Mouse (Mus musculus) midbrain, embryonic 13.5 days (tissue): ENCODE data around the gene Mmel1. TPM values are rescaled to one million over a fixed set of nuclear protein-coding genes. Genes with fewer than 3 reads are reported as not detected.

Source experiments
- ATAC-seq: fragments of 200-750 bp; cut with Nextera tagmentation; 2 replicates; pipeline ENCODE4 v1.8.0; 2017; ENCODE audit warnings: mild to moderate bottlenecking, moderate TSS enrichment, moderate library complexity
- H3K27ac ChIP-seq: fragments of 300-500 bp; sonication (generic); 2 replicates; pipeline ENCODE4 v1.5.1; 2015; ENCODE audit warnings: inconsistent platforms, mild to moderate bottlenecking, moderate library complexity
- H3K27me3 ChIP-seq: fragments of 300-500 bp; sonication (generic); 2 replicates; pipeline ENCODE4 v1.6.1; 2015; ENCODE audit warnings: mild to moderate bottlenecking, inconsistent platforms
- H3K36me3 ChIP-seq: fragments of 300-500 bp; sonication (generic); 2 replicates; pipeline ENCODE4 v1.6.1; 2015; ENCODE audit warnings: mild to moderate bottlenecking, inconsistent platforms
- H3K4me1 ChIP-seq: fragments of 300-500 bp; sonication (generic); replicated peaks from 2 replicates; pipeline ENCODE4 v1.6.1; 2015; ENCODE audit warnings: inconsistent platforms
- H3K4me2 ChIP-seq: fragments of 300-500 bp; sonication (generic); replicated peaks from 2 replicates; pipeline ENCODE4 v1.6.1; 2015; ENCODE audit warnings: moderate library complexity, mild to moderate bottlenecking, inconsistent platforms
- H3K4me3 ChIP-seq: fragments of 300-500 bp; sonication (generic); replicated peaks from 2 replicates; pipeline ENCODE4 v1.5.1; 2015; ENCODE audit warnings: mild to moderate bottlenecking, inconsistent platforms
- H3K9ac ChIP-seq: fragments of 300-500 bp; sonication (generic); replicated peaks from 2 replicates; pipeline ENCODE4 v1.6.1; 2015; ENCODE audit warnings: mild to moderate bottlenecking, inconsistent platforms
- H3K9me3 ChIP-seq: fragments of 300-500 bp; sonication (generic); 2 replicates; pipeline ENCODE4 v1.6.1; 2016; ENCODE audit warnings: mild to moderate bottlenecking, inconsistent platforms
- WGBS: fragments of 180-500 bp; shearing (Covaris S2); methylation state at CpG from one replicate; pipeline ENCODE4 v1.1.7; 2015; 5-methylcytosine and 5-hydroxymethylcytosine counted together
- polyA plus RNA-seq: library from polyadenylated mRNA; unstranded; fragments of >200 nt; fragmentation: Nextera tagmentation; extraction: Ambion mirVana; gene quantifications from 2 replicates; pipeline ENCODE4 v1.2.1, GENCODE M21; 2015

Mmel1 gene
- polyA plus RNA-seq, 1 experiment from 2014 or later: 0.35 TPM

DNA sequence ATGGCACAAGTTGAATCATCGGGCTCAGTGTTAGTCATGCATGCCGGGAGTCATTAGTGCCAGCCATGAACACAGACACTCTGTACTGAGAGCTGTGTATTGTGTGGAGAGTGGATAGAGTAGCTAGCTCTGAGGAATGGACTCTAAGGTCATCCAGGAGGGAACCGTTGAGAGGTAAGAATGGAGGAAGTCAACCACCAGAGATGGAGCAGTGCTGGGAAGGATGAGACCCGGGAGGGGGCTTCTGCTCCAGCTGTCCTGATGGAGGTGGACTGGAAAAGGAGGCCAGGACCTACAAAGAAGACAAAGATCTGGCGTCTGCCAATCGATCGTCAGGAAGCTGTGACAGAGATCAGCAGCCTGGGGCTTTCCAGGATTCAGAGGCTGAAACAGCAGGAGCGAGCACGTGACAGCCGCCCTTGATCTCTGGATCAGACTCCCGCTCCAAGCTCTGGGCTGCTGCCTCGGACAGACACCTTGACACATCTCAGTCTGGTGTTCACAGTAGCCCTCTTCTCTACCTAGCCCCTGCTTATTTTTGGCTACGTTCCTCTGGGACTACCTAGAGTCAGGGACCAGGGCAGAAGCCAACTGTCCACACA, 64.0 kb downstream of the Mmel1 start:
- ATAC-seq: no peak
- no peaks in the 10 kb centered on the region for H3K27me3 ChIP-seq
- no peaks in the 10 kb centered on the region for H3K9me3 ChIP-seq
- no peak overlapping the region for H3K9ac ChIP-seq
- H3K27ac ChIP-seq: no peak overlapping the region
- H3K4me1 ChIP-seq: peaks cover 14% of the 10 kb centered on the region
- H3K36me3 ChIP-seq: no peaks in the 10 kb centered on the region
- H3K4me3 ChIP-seq: no peak overlapping the region
- 56% methylated on average over 13 of the region's 13 CpGs for WGBS
- H3K4me2 ChIP-seq: no peak overlapping the region

DNA sequence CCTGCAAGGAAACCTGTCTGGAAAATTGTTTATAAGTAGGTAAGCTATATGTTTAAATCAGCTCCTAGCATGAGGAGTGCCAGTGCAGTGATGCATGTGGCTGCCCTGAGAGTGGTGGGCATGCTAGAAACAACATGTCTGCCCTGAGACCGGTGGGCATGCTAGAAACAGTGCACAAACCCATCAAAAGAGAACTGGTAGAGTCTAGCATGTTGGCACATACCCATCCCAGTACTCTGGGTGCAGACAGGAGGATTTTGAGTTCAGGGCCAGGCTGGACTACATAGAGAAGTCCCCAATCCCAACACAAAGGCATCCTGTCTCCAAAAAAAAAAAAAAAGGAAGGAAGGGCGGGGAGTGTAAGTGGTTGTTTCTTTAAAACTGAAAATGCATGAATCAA, 65.4 kb downstream of the Mmel1 start:
- Histone ChIP-seq H3K27ac (no peak overlapping the region), H3K4me1 (peaks cover 14% of the 10 kb centered on the region), H3K9ac (no peak overlapping the region), H3K36me3 (no peaks in the 10 kb centered on the region), H3K4me2 (no peak overlapping the region), H3K4me3 (no peak overlapping the region), H3K27me3 (no peaks in the 10 kb centered on the region), H3K9me3 (no peaks in the 10 kb centered on the region)
- 85% methylated on average over 2 of the region's 2 CpGs for WGBS
- ATAC-seq: no peak

DNA sequence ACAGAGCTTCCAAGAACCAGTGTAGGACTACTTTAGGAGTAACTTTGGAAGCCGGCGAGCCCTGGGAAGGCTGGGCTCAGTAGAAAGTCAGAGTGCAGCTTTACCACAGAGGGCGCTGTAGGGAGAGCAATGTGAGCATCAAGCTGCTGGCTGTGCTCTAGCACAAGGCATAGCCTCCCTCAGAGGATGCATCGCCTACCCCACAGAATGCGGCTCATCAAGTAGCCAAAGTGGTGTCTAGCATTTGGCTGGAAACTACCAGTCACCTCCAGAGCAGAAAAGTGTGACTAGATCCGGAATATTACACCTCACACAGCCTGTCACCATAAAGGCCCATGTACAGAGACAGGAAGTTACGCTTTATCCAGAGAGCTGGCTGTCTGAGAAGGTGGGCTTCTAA, 66.4 kb downstream of the Mmel1 start:
- WGBS: 73% methylated on average over 7 of the region's 7 CpGs
- ATAC-seq: no peak
- Histone ChIP-seq H3K4me3 (no peak overlapping the region), H3K4me1 (peaks cover 14% of the 10 kb centered on the region), H3K27me3 (no peaks in the 10 kb centered on the region), H3K9me3 (no peaks in the 10 kb centered on the region), H3K36me3 (no peaks in the 10 kb centered on the region), H3K27ac (no peak overlapping the region), H3K9ac (no peak overlapping the region), H3K4me2 (no peak overlapping the region)

DNA sequence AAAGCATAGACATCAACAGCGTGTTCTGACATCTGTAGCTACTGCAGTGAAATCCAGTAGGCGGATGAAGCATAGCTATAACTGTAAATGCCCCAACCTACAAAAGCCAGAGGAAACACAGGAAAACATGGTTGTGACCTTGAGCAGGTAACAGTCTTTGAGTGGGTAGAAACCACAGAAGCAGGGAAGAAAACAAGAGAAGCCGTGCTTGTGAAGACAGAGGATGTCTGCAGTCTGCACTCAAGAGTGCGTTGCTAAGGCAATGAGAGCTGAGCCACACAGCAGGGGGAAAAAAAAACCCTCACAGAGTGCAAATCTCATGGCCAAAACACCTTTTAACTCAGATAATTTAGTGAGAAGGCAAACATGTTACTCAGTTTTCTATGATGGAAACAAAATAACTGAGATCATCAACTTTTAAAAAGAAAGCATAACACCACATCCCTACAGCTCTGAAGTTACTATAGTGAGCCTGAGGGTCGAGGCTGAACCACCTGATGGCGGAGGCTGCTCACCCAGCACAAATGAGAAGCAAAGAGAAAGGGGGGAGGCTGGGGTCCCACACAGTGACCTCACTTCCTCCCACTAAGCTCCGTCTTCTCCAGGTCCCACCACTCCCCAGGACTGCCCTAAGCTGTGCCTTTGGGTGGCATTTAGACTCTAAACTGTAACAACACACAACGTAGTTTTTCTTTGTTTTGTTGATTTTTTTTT, 67.3 kb downstream of the Mmel1 start:
- Histone ChIP-seq H3K36me3 (no peaks in the 10 kb centered on the region), H3K9me3 (no peaks in the 10 kb centered on the region), H3K4me3 (no peak overlapping the region), H3K4me1 (peaks cover 14% of the 10 kb centered on the region), H3K4me2 (no peak overlapping the region), H3K27me3 (no peaks in the 10 kb centered on the region), H3K9ac (no peak overlapping the region), H3K27ac (no peak overlapping the region)
- no peak for ATAC-seq
- 40% methylated on average over 8 of the region's 8 CpGs for WGBS

DNA sequence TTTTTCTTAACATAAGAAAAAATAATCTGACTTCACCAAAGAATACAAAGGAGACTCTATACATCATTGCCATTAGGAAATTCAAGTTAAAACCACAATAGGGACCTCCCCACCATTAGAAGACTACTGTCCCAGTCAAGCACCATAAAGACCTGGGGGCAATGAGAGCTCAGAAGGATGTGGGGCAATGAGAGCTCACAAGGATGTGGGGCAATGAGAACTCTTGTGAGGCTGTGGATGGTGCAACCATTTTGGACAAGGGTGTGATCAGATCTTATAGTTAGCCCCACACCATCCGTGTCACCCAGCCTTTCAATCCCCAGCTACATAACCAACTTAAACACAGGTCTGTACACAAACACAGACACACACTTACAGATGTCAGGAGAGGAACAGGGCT, 68.4 kb downstream of the Mmel1 start:
- no peaks in the 10 kb centered on the region for H3K9me3 ChIP-seq
- H3K27ac ChIP-seq: no peak overlapping the region
- H3K36me3 ChIP-seq: no peaks in the 10 kb centered on the region
- no peak overlapping the region for H3K9ac ChIP-seq
- H3K4me2 ChIP-seq: no peak overlapping the region
- H3K4me3 ChIP-seq: no peak overlapping the region
- 82% methylated on average over 1 of the region's 1 CpGs for WGBS
- peaks cover 14% of the 10 kb centered on the region for H3K4me1 ChIP-seq
- ATAC-seq: no peak
- H3K27me3 ChIP-seq: no peaks in the 10 kb centered on the region

DNA sequence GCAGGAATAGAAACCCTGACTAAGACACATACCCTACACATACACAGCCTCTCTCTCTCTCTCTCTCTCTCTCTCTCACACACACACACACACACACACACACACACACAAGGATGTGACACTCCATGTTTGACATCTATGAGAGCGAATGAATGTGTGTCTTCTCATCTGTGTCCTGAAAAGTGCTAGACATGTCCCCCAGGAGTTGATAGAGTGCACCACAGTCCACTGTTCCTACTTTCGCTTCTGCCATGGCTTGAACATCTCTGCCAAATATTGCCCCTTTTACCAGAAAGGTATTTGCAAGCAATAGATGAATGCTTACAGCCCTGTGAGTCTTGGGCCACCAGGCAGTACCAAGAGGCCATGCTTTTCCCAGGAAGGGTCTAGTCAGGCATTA, 70.8 kb downstream of the Mmel1 start:
- WGBS: 88% methylated on average over 2 of the region's 2 CpGs
- Histone ChIP-seq H3K4me1 (peaks cover 9% of the 10 kb centered on the region), H3K27ac (no peak overlapping the region), H3K27me3 (no peaks in the 10 kb centered on the region), H3K4me2 (no peak overlapping the region), H3K36me3 (no peaks in the 10 kb centered on the region), H3K9me3 (no peaks in the 10 kb centered on the region), H3K4me3 (no peak overlapping the region), H3K9ac (no peak overlapping the region)
- no peak for ATAC-seq

DNA sequence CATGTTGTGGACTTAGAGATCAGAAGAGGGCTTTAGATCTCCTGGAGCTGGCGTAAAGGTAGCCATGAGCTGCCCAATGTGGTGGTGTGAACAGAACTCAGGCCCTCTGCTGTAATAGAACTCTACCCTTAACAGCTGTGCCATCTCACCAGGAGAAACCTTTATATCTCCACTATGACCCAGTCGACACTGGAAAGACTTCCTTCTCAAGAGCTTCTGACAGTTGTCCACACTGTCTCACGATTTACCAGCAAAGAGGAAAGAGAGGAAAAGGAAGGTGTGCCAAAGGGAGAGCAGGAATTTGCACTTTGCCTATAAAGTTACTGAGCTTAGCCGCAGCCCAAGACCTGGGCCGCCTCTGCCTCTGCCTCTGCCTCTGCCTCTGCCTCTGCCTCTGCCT, 72.4 kb downstream of the Mmel1 start:
- no peaks in the 10 kb centered on the region for H3K27me3 ChIP-seq
- H3K27ac ChIP-seq: no peak overlapping the region
- no peak overlapping the region for H3K9ac ChIP-seq
- WGBS: 90% methylated on average over 5 of the region's 5 CpGs
- no peak overlapping the region for H3K4me3 ChIP-seq
- H3K9me3 ChIP-seq: no peaks in the 10 kb centered on the region
- no peaks in the 10 kb centered on the region for H3K36me3 ChIP-seq
- H3K4me2 ChIP-seq: no peak overlapping the region
- ATAC-seq: no peak
- H3K4me1 ChIP-seq: peaks cover 19% of the 10 kb centered on the region

DNA sequence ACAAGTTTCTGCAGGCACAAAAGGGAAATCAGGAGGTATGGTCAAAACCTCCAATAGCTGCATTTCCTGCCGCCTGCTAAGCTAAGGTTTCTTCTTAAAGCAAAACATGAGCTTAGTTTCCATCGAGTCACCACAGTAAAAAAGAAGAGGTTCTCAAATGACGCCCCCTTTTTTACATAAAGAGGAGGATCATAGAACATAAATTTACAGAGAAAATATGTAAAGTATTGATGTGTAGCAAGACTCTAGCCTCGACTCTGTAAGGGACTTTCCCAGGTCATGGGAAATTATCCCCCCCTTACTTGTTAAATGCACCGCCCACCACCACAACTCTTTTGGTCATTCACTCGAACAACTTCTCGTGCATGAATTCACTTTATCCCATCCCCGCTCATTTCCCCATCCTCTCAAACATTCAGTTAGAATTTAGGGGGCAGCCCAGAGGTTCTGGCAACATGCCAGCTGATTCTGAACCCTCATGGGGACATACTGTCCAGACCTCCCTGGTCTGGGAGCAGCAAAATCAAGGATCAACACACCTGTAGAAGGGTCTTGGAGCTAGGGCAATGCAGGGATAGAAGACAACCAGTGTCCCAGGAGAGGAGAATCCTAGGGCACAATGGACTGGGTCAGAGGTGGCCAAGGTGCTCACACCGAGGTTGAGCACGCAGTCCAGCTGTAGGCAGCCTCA, 73.4 kb downstream of the Mmel1 start:
- no peaks in the 10 kb centered on the region for H3K27me3 ChIP-seq
- no peak for ATAC-seq
- H3K4me1 ChIP-seq: peaks cover 22% of the 10 kb centered on the region
- no peak overlapping the region for H3K4me2 ChIP-seq
- 84% methylated on average over 10 of the region's 10 CpGs for WGBS
- no peak overlapping the region for H3K4me3 ChIP-seq
- H3K27ac ChIP-seq: no peak overlapping the region
- H3K9me3 ChIP-seq: no peaks in the 10 kb centered on the region
- no peak overlapping the region for H3K9ac ChIP-seq
- H3K36me3 ChIP-seq: no peaks in the 10 kb centered on the region

DNA sequence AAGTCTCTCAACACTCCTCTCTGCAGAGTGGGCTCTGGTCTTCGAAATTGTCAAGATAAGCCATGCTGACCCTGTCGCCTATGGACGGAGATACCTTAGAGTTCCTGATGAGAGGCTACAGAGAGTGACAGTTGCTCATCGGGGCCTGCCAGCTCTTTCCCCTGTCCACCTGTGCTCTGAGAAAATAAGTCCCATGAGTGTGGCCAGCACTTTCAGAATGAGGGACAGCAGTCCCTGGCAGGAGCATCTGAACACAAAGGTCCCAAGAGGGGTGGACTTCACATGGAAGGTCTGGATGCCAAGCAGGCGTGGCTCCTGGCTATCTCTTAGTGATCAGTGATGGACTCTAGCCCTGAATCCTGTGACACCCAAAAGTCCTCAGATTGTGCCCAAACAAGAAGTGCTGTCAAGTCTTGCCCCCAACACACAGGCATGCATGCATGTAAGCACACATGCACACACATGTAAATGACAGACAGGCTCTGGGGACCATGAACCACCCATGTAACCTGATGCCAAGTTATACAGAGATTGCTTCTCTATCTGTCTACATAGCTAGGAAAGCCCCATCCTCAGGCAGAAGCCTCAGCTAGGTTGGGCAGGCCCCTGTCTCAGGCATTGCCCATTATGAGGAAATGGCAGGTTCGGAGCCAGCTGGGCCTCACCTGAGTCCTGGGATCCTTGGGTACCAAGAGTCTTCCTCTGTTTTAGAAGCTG, 74.1 kb downstream of the Mmel1 start:
- no peak overlapping the region for H3K4me2 ChIP-seq
- H3K27ac ChIP-seq: no peak overlapping the region
- H3K36me3 ChIP-seq: no peaks in the 10 kb centered on the region
- H3K4me3 ChIP-seq: no peak overlapping the region
- no peak for ATAC-seq
- H3K9ac ChIP-seq: no peak overlapping the region
- no peaks in the 10 kb centered on the region for H3K27me3 ChIP-seq
- H3K9me3 ChIP-seq: no peaks in the 10 kb centered on the region
- peaks cover 25% of the 10 kb centered on the region for H3K4me1 ChIP-seq
- WGBS: 93% methylated on average over 6 of the region's 6 CpGs

DNA sequence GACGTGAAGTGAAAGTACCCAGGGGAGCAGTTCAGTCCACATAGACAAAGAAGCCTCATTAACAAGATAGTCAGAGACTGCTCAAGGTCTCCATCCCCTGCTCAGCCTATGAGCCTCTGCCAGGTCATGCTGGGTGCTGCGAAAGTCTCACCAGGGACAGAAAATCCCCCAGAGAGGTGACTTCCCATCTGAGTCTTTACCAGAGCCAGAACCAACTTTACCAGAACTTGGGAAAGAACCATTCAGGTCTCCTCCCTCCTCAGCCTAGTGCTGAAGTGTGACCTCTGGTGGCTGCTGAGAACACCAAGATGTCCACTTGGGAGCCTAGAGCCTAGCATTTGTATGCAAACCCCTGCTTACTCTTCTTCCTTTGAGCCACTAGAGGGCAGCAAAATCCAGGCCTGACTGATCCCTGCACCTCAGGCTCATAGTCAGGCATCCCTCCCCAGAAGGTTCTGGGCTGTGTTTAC, 74.8 kb downstream of the Mmel1 start:
- Histone ChIP-seq H3K36me3 (no peaks in the 10 kb centered on the region), H3K4me1 (peaks cover 31% of the 10 kb centered on the region), H3K9ac (no peak overlapping the region), H3K27me3 (no peaks in the 10 kb centered on the region), H3K9me3 (no peaks in the 10 kb centered on the region), H3K27ac (no peak overlapping the region), H3K4me3 (no peak overlapping the region), H3K4me2 (no peak overlapping the region)
- WGBS: 14% methylated on average over 2 of the region's 2 CpGs
- peak; percentile 24 for ATAC-seq
